Mouse (Mus musculus): ENCODE measurements at regions not wholly inside any gene's neighbourhood (a gene's known extent, or its start where the extent isn't known, plus 50 kb on each side); places are given as distances from the start of the nearest gene placed in this dataset.

- no peak for TF ChIP-seq CTCF (IDR thresholded peaks at IDR 0.05)
- TF ChIP-seq EP300 (IDR thresholded peaks at IDR 0.05): no peak
Measured at GRCm38 (mm10) chr15:27160986-27161385, 265.6 kb upstream of the Fbxl7 start.
